Mouse (Mus musculus) right cerebral cortex, postnatal 10 days (tissue): ENCODE measurements at regions not wholly inside any gene's neighbourhood (a gene's known extent, or its start where the extent isn't known, plus 50 kb on each side); places are given as distances from the start of the nearest gene placed in this dataset.

Source experiments
- DNase-seq, 2 experiments: peaks; one replicate each; pipeline ENCODE4 v3.0.0; 2021; ENCODE audit warnings: low spot score in 2 of 2

DNA sequence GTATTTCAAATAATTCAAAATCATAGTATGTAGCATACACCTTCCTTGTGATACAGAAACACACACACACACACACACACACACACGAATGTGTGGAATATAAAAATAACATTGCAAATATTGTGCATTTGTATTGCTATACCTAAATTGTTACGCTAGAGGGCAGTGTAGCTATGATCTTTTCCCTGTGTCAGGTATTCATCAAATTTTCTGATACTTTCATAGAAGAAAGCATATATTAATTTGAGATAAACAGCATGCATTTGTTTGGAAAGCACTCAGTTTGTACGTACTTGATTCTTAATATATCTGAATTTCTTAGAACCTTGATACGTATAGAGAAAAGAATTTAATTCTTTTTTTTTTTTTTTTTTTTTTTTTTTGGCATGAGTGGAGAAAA lies 1700.9 kb upstream of the Sel1l start:
- no peak for DNase-seq

DNA sequence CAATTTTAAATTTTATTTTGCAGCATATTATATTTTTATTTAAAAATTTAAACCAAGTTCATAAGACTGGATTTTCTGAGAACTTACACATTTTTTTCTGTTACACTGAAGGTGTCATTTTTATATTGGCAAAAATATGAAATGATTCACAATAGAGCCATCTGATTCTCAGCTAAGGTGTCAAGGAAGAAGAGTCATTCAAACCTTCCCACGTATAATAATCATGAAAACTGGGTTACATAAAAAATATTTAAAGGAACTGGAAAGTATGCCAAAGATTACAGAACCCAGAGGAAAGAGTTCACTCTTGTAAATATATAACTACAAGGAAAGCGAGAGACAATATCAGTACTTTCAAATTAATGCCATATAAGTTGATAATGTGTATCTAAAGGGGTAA lies 1674.5 kb upstream of the Sel1l start:
- DNase-seq, result no peak

DNA sequence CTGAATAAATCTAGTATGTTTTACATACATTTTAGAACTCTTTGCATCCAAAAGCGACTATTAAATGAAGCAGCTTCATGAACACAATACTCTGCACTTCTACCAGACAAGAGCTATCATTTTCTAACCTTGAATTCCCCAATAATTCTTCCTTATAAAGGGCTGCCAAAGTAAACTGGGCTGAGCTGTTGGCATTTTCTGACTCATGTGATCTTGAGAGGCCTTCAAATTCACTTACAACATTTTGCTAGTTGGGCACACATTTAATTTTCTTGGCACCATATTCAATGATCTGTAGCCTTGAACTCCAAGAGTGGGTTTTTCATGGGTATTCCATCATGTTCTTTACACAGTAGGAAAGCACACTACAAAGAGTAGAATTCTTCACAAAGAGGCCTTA lies 1637.4 kb upstream of the Sel1l start:
- DNase-seq, result no peak

DNA sequence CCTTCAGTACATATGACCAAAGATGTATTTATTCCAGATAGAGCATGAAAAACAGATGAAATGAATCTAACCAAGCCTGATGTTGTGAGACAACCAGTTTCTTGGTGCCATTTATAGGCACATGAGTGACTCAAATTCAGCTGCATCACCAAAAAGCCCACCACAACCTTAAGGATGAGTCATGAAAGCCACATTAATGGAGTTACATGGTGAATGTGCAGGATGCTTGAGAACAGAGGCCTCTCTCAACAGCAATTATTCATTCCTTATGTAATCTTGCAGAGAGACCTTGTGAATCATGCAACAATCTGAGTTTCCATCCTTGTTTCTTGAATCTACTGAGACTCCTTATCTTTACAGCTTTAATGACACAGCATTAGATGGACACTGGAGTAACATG lies 1613.1 kb upstream of the Sel1l start:
- DNase-seq, result no peak

DNA sequence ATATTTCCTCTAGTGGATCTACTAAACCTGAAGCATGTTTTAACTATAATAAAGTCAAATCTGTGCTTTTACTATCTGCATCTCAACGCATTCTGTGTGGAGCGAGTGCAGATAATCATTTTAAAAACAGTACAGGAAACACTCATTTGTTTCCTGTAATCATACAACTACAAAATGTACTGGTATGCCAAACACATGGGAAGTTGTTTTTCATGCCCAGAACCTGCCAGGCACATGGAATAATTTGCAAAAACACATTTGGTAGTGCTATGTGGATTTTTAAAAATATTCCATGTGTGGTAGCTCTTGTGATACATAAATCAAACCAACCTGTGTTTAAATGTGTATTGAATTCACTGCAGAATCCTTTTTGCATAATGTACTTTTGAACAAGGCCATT lies 1600.5 kb upstream of the Sel1l start:
- DNase-seq, result no peak

DNA sequence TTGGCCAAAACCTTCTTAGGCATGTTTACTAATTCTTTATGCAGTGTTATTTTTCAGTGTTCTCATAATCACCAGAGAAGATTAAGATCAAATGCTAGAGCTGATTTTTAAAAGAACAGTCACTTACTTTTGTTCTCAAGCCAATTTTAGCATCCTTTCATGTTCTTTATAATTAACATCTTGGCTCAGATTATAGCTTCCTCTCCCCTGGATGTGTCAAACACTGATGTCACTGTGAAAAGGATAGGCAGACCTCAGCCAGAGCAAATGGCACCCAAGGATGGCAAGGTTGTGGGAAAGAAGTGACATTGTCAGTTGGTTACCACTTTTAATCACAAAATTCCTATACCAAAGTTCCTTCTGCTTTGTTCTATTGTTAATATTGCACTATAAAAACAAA lies 1580.3 kb upstream of the Sel1l start:
- no peak for DNase-seq

DNA sequence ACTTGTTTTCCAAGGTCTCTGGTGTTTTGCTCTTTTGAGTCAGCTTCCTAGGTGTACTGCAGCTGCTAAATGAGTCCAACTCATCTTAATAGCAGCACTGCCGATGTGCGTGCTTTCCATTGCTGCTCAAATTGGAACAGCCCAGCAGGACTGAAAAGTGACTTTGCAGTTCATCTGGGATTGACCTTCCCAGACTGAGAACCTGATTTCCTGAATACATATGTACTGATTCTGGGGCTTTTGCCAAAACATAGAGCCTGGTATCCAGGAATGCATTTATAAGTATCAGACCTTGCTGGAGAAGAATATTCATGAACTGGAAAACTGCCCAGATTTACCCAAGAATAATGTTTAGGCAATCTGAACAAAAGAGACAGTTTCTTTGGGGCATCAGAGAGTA lies 1579.0 kb upstream of the Sel1l start:
- no peak for DNase-seq

DNA sequence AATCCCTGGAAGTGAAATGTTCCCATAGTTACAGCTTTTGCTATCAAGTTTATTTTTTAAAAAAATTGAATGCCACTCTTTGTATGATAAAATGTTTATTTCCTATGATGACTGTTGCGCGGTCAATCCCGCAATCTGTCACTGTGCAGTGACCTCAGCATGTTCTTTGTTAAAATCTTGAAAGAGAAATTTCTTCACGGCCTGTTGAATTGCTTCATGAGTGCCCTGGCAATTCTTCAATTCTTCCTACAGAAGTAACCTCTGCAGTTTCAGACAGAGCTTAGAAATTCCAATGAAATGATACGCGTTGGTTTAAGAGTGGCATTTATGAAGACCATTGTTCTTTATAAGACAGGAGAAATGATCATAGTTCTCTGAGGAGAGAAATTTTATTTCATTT lies 1567.4 kb upstream of the Sel1l start:
- DNase-seq, result no peak

DNA sequence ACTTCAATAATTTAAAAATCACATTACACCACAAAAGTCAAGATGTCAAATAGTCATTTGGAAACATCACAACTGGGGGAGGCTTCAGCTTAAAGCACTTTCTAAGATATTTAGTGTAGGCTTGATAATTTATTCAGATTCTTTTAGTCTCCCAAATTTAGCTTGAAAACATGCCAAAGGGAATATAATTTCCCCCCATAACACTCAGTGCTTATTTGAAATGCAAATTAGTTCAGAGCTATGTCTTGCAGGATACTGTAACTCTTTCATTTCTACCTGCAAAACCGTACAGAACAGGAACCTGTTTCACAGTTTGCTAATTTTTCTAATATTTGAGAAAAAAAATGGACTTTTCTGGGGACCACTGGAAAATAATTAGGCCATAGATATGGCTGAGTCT lies 1566.8 kb upstream of the Sel1l start:
- DNase-seq, result no peak

DNA sequence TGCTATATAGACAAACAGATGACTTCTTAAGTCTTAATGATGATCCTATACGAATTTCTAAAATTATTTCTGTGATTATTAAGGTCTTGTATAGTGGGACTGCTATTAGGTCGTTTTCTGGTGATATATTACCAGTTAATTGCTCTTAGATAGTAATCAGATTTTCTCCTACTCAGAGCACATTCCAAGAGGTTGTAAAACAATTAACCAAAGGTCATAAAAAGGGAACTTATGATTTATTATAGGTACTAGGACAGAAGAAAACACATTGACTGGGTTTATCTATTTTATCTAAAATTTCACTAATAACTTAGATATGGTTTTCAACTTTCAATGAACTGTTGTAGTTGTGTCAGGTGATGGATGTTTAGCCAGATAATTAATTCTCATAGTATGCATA lies 1536.6 kb upstream of the Sel1l start:
- DNase-seq, result no peak

DNA sequence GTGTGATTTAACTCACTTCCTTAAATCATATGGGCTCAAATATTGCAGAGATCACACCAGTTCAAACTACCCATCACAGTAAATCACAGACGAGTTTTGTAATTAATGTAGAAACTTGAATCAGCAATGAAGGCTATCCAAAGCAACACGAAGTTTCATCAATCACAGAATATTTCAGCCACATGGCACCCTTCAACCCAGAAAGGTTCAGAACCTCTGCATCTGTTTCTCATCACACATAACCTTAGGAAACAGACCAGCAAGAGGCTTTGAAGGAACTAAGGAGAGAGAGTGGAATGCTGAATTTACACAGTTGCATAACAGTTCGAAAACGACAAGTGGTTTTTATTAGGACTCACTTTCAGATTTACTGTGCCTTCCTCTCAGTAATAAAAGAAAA lies 1494.0 kb upstream of the Sel1l start:
- DNase-seq, result no peak

DNA sequence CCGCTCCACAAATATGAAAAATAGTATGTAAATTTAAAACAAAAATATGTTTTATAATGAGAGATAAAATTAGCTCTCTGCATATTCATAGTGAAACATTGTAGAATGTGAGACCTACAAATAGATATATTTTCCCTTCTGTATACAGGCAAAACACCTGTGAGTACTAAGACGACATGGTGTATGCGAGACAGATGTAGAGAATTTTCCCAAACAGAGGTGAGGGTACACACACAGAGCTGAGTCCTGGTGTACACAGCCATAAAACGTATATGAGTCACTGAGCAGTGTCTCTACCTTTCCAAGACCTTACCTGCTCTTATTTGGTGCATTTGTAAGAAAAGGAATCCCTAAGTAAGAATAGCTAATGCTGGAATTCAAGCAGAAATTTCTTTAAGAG lies 1493.6 kb upstream of the Sel1l start:
- no peak for DNase-seq

DNA sequence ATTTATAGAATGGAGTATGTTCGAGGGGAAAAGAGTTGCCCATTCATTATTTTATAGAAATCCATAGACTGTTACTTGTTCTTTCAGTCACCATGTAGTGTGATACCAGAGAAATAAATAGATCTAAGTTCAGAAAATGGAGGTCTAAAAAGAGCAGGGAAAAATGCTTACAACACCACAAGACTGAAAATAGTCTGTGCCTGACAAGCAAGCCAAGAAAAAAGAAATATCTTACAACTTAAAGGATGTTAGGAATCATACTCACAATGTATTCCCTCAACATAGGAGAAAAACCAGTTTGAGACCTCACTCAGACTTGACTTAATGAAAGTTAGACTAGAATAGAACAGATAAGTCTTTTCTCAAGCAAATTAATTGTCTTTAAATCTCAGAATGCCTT lies 1486.6 kb upstream of the Sel1l start:
- no peak for DNase-seq

DNA sequence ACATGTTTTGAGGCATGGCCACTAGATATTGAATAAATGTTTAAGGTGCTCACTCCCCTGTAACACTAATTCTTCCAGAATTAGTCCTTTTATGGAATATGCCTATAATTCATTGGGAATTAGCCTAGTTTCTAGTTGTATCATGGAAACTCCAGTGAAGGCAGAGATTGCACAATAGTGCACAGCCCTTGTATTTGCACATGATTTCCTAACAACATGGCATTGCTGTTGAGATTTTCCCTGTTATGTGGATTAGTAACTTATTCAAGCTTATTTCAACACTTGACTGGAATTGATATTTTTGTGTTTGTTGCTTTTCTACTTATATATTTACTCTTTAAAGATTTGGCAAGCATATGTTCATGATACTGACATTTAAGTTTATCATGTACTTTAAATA lies 1463.3 kb upstream of the Sel1l start:
- DNase-seq, result no peak

DNA sequence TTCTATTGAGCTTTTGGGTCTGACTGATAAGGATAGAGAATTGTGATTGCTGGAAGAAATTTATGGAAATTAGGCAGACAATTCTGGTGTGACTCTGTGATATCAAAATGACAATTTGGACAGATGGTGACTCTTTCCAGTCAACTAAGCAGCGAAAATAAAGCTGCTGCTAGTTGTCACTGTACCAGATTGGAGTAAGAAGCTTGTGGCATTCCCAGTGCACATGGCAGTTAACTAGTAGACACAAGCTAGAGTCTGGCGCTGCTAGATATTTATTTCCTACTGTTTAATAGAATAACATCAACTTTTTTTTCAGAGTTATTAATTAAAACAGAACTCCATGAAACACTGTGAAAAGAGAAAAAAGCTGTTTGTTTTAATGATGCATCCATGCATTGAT lies 1432.9 kb upstream of the Sel1l start:
- DNase-seq, result no peak

DNA sequence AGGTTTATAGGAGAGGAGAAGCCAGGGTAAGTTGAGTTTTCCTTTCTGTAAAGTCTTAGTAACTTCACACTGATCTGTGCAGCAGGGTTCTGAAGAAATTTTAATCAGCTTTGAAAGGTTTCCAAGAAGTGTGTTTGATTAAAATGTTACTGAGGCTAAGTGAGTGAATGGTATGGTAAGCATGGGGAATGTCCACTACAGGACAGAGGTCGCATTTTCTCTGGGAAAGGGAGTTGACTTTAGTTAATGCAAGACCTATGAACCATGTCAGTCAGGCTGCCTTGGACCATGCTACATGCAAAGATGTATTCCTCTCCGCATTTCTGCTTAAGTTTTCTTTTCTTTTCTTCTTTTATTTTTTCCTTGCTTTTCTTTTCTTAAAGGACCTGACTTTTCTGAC lies 1424.7 kb upstream of the Sel1l start:
- no peak for DNase-seq

DNA sequence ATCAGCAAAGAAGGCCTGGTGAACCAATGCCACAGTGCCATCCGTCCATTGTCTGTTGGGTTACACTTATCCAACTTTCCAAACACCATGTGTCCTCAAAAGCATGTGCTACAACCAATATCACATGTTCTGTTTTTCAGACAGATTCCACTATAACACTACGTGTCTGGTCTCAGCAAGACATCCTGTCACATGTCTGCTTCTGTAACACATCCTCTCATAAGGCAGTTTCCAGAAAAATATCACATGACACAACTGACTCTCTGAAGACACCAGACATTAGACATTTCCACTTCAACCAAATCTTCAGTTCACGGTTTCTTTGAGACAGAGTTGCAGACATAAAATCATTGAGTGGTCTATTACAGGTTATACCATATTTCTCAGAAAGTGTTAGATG lies 1381.3 kb upstream of the Sel1l start:
- DNase-seq, result no peak

DNA sequence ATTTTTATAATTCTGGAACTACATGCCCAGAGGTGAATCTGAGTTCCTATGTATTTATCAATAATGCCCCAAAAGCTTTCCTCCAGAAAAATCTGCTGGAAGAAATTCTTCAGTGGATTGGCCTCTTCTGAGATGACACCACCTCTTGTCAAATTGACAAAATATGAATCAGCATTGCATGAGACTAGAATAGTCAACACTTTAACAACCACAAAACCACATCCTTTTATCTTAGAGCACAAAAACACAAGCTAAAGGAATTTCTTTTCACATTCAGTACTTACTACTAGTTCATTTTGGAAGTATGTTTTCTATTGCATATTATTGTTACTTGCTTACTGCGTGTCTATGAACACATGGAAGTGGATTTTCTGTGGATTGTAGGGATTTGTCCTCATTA lies 1377.9 kb upstream of the Sel1l start:
- DNase-seq, result no peak

DNA sequence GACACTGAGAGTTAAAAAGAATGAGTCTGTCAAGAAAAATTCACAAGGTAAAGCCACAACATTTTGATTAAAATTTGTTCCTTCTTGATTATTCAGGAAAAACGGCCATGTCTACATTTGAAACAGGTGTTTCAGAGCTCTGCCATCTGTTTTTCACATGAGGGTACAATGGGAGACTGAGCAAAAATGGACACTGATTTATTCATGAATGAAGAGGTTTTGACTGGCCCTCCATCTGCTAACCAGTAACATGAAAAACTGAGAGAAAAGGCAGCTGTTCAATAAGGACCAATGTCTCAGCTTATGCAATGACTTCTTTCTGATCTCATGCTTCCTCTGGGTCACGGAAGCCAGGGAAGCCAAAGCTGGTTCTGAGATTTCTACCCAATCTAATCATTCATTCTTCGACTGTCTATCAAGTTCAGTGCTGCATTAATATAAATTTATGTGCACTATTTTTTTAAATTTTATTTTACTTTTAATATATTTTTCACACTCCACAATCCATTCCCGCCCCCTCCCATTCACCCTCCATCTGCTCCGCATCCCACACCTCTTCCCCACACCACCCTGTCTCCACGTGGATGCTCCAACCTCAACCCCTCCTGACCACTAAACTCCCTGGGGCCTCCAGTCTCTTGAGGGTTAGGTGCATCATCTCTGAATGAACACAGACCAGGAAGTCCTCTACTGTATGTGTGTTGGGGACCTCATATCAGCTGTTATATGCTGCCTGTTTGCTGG lies 1372.4 kb upstream of the Sel1l start:
- DNase-seq, result no peak

DNA sequence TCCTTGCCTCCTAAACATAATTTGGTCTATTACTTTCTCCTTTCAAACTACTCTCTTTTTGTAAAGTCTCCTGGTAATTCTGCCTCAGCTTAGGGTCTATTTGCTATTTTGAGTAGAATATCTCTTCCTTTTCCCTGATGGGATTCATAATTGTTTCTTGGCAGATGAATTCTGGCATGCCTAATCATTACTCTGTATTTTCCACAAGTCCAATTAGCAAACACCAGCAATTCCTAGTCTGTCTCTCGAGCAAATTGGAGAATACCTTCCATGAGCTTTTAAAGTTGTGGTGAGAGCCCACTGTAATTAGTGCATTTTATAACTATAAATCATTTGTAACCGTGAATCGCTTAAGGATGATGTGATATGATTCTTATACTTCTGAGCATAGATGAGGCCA lies 1358.6 kb upstream of the Sel1l start:
- no peak for DNase-seq

DNA sequence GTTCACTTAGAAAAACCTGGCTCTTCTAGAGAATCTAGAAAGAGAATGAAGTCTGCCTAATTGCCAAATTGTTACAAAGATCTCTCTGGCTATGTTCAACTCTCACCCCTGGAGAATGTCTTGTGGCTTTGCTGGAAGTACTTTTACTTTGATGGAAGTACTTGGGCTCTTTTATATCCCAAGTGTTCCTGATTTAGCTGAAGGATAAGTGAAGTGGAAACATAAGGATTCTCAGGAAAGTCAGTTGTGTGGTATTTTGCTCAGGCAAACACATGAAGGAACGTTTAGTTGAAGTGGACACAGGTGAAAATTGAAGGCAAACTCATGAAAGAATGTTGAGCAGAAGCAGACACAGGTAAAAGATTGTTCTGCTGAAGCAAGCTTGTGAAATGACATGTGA lies 1340.0 kb upstream of the Sel1l start:
- no peak for DNase-seq

DNA sequence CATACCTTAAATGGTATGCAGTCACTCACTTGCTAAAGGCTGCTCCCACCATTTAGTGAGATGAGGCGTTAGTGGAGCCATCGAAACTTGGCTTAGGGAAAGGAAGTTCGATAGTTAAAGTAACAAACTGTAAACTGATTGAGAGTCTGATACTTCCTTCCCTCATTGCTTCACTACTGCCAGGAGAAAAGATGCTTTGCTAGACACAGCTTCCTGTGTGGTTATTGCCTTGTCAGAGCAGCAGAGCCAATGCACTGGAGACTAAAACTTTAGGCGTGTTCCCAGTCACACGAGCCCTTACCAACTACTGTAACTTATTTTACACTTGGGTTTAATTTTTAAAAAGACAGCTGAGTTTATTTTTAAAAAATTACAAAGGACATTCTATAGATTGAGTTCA lies 1324.8 kb upstream of the Sel1l start:
- no peak for DNase-seq

DNA sequence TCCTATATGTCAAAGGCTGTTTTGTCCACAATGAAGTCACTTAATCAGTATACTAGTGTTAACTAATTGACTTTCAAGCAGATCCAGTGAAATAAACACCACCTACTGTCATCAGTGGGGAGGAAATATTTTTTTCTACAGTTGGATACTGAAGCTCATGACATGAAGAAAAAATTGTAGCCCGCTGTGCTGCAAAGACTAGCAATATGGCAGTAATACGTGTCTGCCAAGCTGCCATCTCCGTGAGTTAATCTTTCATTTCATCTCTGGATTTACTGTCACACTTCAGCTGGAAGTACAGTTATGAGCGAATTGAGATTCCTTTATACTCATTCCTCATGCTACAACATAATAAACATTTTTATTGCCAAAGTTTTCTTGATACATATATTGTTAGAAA lies 1311.3 kb upstream of the Sel1l start:
- DNase-seq, result peak in 1 of 2 experiments; percentile 32

DNA sequence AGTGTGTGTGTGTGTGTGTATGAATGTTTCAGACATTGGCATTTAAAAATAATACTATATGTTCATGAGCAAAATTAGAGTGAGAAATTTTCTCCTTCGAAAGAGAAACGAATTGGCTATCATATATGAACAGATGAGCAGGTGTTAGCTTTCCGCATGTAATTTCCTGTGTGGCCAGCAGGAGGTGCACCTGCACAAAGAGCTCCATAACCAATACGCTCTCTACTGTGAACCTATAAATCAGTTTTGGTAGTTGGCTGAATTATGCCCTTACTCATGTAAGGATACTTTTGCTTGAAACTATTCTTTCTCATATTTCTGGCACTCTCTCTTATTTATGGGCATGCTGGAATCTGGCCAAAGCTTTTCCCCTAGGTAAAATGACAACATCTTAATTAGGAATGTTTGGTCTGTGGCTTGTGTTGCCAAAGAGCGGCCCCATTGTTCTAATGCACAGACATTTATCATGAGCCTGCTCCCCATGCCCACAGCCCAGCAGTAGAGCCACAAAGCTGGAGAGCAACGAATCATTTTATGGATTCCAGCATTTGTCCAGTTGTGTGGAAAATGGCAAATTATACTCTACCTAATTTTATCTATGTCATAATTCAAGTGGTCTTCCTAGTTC lies 1303.8 kb upstream of the Sel1l start:
- DNase-seq, result peak; percentile 45 to 47
